Mouse (Mus musculus) hindbrain, embryonic 12.5 days (tissue): ENCODE results near the gene Six5. TPM values are rescaled to one million over a fixed set of nuclear protein-coding genes. Genes with fewer than 3 reads are reported as not detected.

Source experiments
- ATAC-seq: fragments of 200-750 bp; cut with Nextera tagmentation; 2 replicates; pipeline ENCODE4 v1.8.0; 2017; ENCODE audit warnings: moderate TSS enrichment; ENCODE audit not compliant: low FRiP score
- H3K27ac ChIP-seq: fragments of 300-500 bp; sonication (generic); 2 replicates; pipeline ENCODE4 v1.5.1; 2016; ENCODE audit warnings: mild to moderate bottlenecking
- H3K27me3 ChIP-seq: fragments of 300-500 bp; sonication (generic); 2 replicates; pipeline ENCODE4 v1.6.1; 2016; ENCODE audit warnings: mild to moderate bottlenecking
- H3K36me3 ChIP-seq: fragments of 300-500 bp; sonication (generic); 2 replicates; pipeline ENCODE4 v1.6.1; 2016; ENCODE audit warnings: mild to moderate bottlenecking
- H3K4me1 ChIP-seq: fragments of 300-500 bp; sonication (generic); 2 replicates; pipeline ENCODE4 v1.6.1; 2016
- H3K4me2 ChIP-seq: fragments of 300-500 bp; sonication (generic); replicated peaks from 2 replicates; pipeline ENCODE4 v1.6.1; 2016; ENCODE audit warnings: mild to moderate bottlenecking
- H3K4me3 ChIP-seq: fragments of 300-500 bp; sonication (generic); 2 replicates; pipeline ENCODE4 v1.5.1; 2016; ENCODE audit warnings: mild to moderate bottlenecking
- H3K9ac ChIP-seq: fragments of 300-500 bp; sonication (generic); 2 replicates; pipeline ENCODE4 v1.6.1; 2016; ENCODE audit warnings: mild to moderate bottlenecking, moderate library complexity
- H3K9me3 ChIP-seq: fragments of 300-500 bp; sonication (generic); replicated peaks from 2 replicates; pipeline ENCODE4 v1.6.1; 2016; ENCODE audit warnings: mild to moderate bottlenecking
- WGBS: fragments of 180-500 bp; shearing (Covaris S2); methylation state at CpG from one replicate; pipeline ENCODE4 v1.1.7; 2016; 5-methylcytosine and 5-hydroxymethylcytosine counted together
- polyA plus RNA-seq: library from polyadenylated mRNA; unstranded; fragments of >200 nt; fragmentation: Nextera tagmentation; extraction: Ambion mirVana; gene quantifications from 2 replicates; pipeline ENCODE4 v1.2.1, GENCODE M21; 2016

Gene Six5
- 9.1 and 9.7 TPM in 2 replicates for polyA plus RNA-seq

GRCm38 (mm10) chr7:19094471-19094825, at the start of gene Six5:
Six5 (plus strand) TSS chr7:19094594.
- ATAC-seq, result no peak
- peak within 1 kb of the TSS; percentile 56 for H3K4me3 ChIP-seq
- peak within 1 kb of the TSS; percentile 85 for H3K9ac ChIP-seq
- peaks cover 33% of the 10 kb centered on the region for H3K27me3 ChIP-seq
- 2% methylated on average over 20 of the region's 36 CpGs for WGBS
- no peaks in the 10 kb centered on the region for H3K9me3 ChIP-seq
- H3K27ac ChIP-seq, result peak within 1 kb of the TSS; percentile 92
- H3K36me3 ChIP-seq, result peaks cover 13% of the 10 kb centered on the region
- H3K4me2 ChIP-seq, result peak within 1 kb of the TSS; percentile 89
- peaks cover 54% of the 10 kb centered on the region for H3K4me1 ChIP-seq

GRCm38 (mm10) chr7:19044616-19045015, 49.8 kb upstream of the Six5 start:
- Histone ChIP-seq H3K4me2 (no peak overlapping the region), H3K27ac (no peak overlapping the region), H3K36me3 (peaks cover 99% of the 10 kb centered on the region), H3K27me3 (no peaks in the 10 kb centered on the region), H3K9me3 (no peaks in the 10 kb centered on the region), H3K4me1 (no peaks in the 10 kb centered on the region), H3K9ac (no peak overlapping the region), H3K4me3 (no peak overlapping the region)
- ATAC-seq, result no peak
- WGBS, result 97% methylated on average over 6 of the region's 6 CpGs

- ATAC-seq, result peak; percentile 19; the same call in 1 of the 2 replicates
- H3K9ac ChIP-seq, result no peak overlapping the region
- 93% methylated on average over 11 of the region's 11 CpGs for WGBS
- no peaks in the 10 kb centered on the region for H3K9me3 ChIP-seq
- no peaks in the 10 kb centered on the region for H3K4me1 ChIP-seq
- H3K27ac ChIP-seq, result no peak overlapping the region
- H3K4me3 ChIP-seq, result no peak overlapping the region
- H3K27me3 ChIP-seq, result no peaks in the 10 kb centered on the region
- H3K4me2 ChIP-seq, result no peak overlapping the region
- H3K36me3 ChIP-seq, result peaks cover 99% of the 10 kb centered on the region
Measured at GRCm38 (mm10) chr7:19046286-19047069, 47.9 kb upstream of the Six5 start.

- peaks cover 98% of the 10 kb centered on the region for H3K36me3 ChIP-seq
- no peaks in the 10 kb centered on the region for H3K27me3 ChIP-seq
Measured at GRCm38 (mm10) chr7:19048006-19048527, 46.3 kb upstream of the Six5 start.

GRCm38 (mm10) chr7:19049252-19049651, 45.1 kb upstream of the Six5 start:
- Histone ChIP-seq H3K36me3 (peaks cover 87% of the 10 kb centered on the region), H3K9ac (no peak overlapping the region), H3K9me3 (no peaks in the 10 kb centered on the region), H3K4me1 (0 out of 2 replicates have a peak, but pooled peaks cover 2% of the 10 kb centered on the region), H3K27ac (no peak overlapping the region), H3K4me2 (no peak overlapping the region), H3K27me3 (no peaks in the 10 kb centered on the region), H3K4me3 (no peak overlapping the region)
- WGBS, result 87% methylated on average over 5 of the region's 5 CpGs
- ATAC-seq, result no peak

More at GRCm38 (mm10) chr7:19048006-19048527, 46.3 kb upstream of the Six5 start:
- Histone ChIP-seq H3K4me3 (no peak overlapping the region), H3K4me2 (no peak overlapping the region), H3K4me1 (no peaks in the 10 kb centered on the region), H3K27ac (no peak overlapping the region), H3K9me3 (no peaks in the 10 kb centered on the region), H3K9ac (peak overlapping the region; percentile 2; the same call in 1 of the 2 replicates)
- 91% methylated on average over 14 of the region's 14 CpGs for WGBS
- ATAC-seq, result no peak

- WGBS, result 92% methylated on average over 8 of the region's 8 CpGs
- peaks cover 77% of the 10 kb centered on the region for H3K36me3 ChIP-seq
- ATAC-seq, result no peak
Measured at GRCm38 (mm10) chr7:19050172-19050571, 44.2 kb upstream of the Six5 start.

GRCm38 (mm10) chr7:19051161-19051560, 43.2 kb upstream of the Six5 start:
- peaks cover 7% of the 10 kb centered on the region; the same call in 1 of the 2 replicates for H3K4me1 ChIP-seq
- no peak overlapping the region for H3K9ac ChIP-seq
- no peaks in the 10 kb centered on the region for H3K9me3 ChIP-seq
- no peak for ATAC-seq
- no peak overlapping the region for H3K27ac ChIP-seq
- H3K4me2 ChIP-seq, result no peak overlapping the region
- H3K36me3 ChIP-seq, result peaks cover 68% of the 10 kb centered on the region
- H3K27me3 ChIP-seq, result no peaks in the 10 kb centered on the region
- no peak overlapping the region for H3K4me3 ChIP-seq
- 71% methylated on average over 4 of the region's 4 CpGs for WGBS

More at GRCm38 (mm10) chr7:19050172-19050571, 44.2 kb upstream of the Six5 start:
- no peak overlapping the region for H3K4me2 ChIP-seq
- H3K9ac ChIP-seq, result no peak overlapping the region
- no peak overlapping the region for H3K4me3 ChIP-seq
- no peak overlapping the region for H3K27ac ChIP-seq
- H3K9me3 ChIP-seq, result no peaks in the 10 kb centered on the region
- no peaks in the 10 kb centered on the region for H3K27me3 ChIP-seq
- peaks cover 7% of the 10 kb centered on the region; the same call in 1 of the 2 replicates for H3K4me1 ChIP-seq

- no peak overlapping the region for H3K27ac ChIP-seq
- no peak overlapping the region for H3K4me2 ChIP-seq
- peaks cover 7% of the 10 kb centered on the region; the same call in 1 of the 2 replicates for H3K4me1 ChIP-seq
- ATAC-seq, result no peak
- no peak overlapping the region for H3K4me3 ChIP-seq
- no peaks in the 10 kb centered on the region for H3K9me3 ChIP-seq
- no peak overlapping the region; the same call in 1 of the 2 replicates for H3K9ac ChIP-seq
- peaks cover 54% of the 10 kb centered on the region for H3K36me3 ChIP-seq
- WGBS, result 92% methylated on average over 15 of the region's 15 CpGs
- H3K27me3 ChIP-seq, result no peaks in the 10 kb centered on the region
Measured at GRCm38 (mm10) chr7:19052345-19053135, 41.9 kb upstream of the Six5 start.

GRCm38 (mm10) chr7:19053136-19053532, 41.3 kb upstream of the Six5 start:
- no peaks in the 10 kb centered on the region for H3K9me3 ChIP-seq
- no peak for ATAC-seq
- H3K27ac ChIP-seq, result no peak overlapping the region
- peaks cover 48% of the 10 kb centered on the region for H3K36me3 ChIP-seq
- H3K4me3 ChIP-seq, result no peak overlapping the region
- no peaks in the 10 kb centered on the region for H3K27me3 ChIP-seq
- 95% methylated on average over 7 of the region's 7 CpGs for WGBS
- peaks cover 7% of the 10 kb centered on the region; the same call in 1 of the 2 replicates for H3K4me1 ChIP-seq
- H3K4me2 ChIP-seq, result no peak overlapping the region
- no peak overlapping the region; the same call in 1 of the 2 replicates for H3K9ac ChIP-seq

- ATAC-seq, result peak; percentile 68
- Histone ChIP-seq H3K36me3 (peaks cover 37% of the 10 kb centered on the region), H3K9ac (0 out of 2 replicates have a peak within 1 kb of the TSS, but pooled peaks have one; percentile 44), H3K4me3 (peak within 1 kb of the TSS; percentile 13), H3K27me3 (no peaks in the 10 kb centered on the region), H3K4me2 (peak within 1 kb of the TSS; percentile 42), H3K9me3 (no peaks in the 10 kb centered on the region), H3K27ac (0 out of 2 replicates have a peak within 1 kb of the TSS, but pooled peaks have one; percentile 5), H3K4me1 (peaks cover 7% of the 10 kb centered on the region; the same call in 1 of the 2 replicates)
- 28% methylated on average over 33 of the region's 33 CpGs for WGBS
Measured at GRCm38 (mm10) chr7:19054047-19054776, 40.2 kb upstream of the Six5 start, which contains the start of gene Rsph6a. Rsph6a (plus strand) TSS chr7:19054690.

- 65% methylated on average over 9 of the region's 9 CpGs for WGBS
- Histone ChIP-seq H3K9ac (0 out of 2 replicates have a peak overlapping the region, but pooled peaks have one; percentile 44), H3K4me3 (peak overlapping the region; percentile 13; the same call in 1 of the 2 replicates), H3K4me1 (peaks cover 7% of the 10 kb centered on the region; the same call in 1 of the 2 replicates), H3K36me3 (peaks cover 32% of the 10 kb centered on the region), H3K9me3 (no peaks in the 10 kb centered on the region), H3K4me2 (peak overlapping the region; percentile 42), H3K27ac (no peak overlapping the region), H3K27me3 (no peaks in the 10 kb centered on the region)
- no peak for ATAC-seq
Measured at GRCm38 (mm10) chr7:19054777-19055076, 39.7 kb upstream of the Six5 start.
